Mouse (Mus musculus) CH12.LX (cell line): ENCODE data around the gene Sipa1. TPM values are rescaled to one million over a fixed set of nuclear protein-coding genes. Genes with fewer than 3 reads are reported as not detected.

ENCODE experiments used
- DNase-seq: peaks from one replicate; pipeline ENCODE4 v3.0.0-alpha.2; 2013; ENCODE audit errors: extremely low read depth
- H3K27ac ChIP-seq: 2 replicates; pipeline ENCODE4 v1.5.1; 2012; ENCODE audit warnings: low read depth, mild to moderate bottlenecking, control low read depth, moderate library complexity; ENCODE audit not compliant: insufficient read depth
- H3K27me3 ChIP-seq: replicated peaks from 2 replicates; pipeline ENCODE3; 2012; ENCODE audit warnings: inconsistent platforms
- H3K36me3 ChIP-seq, 2 experiments: replicated peaks in 1 of 2; 2 replicates each; pipeline versions ENCODE3 to v1.6.1; 2012; ENCODE audit warnings: inconsistent platforms in 1 of 2, low read length in 1 of 2, mild to moderate bottlenecking in 1 of 2, mixed read lengths in 1 of 2, moderate library complexity in 1 of 2; ENCODE audit not compliant: control insufficient read depth in 1 of 2, insufficient read depth in 1 of 2
- H3K4me1 ChIP-seq, 2 experiments: 2 replicates each; pipeline ENCODE4 v1.6.1; 2012; ENCODE audit warnings: inconsistent platforms in 1 of 2, moderate library complexity in 1 of 2; ENCODE audit not compliant: insufficient read depth in 2 of 2, control insufficient read depth in 1 of 2
- H3K4me2 ChIP-seq: 2 replicates; pipeline ENCODE4 v1.6.1; 2012; ENCODE audit warnings: low read depth, mild to moderate bottlenecking, control low read depth; ENCODE audit not compliant: poor library complexity, insufficient read depth, severe bottlenecking
- H3K4me3 ChIP-seq, 3 experiments: fragments of 150-350 bp in 1 of 3; sonication (generic) in 1 of 3; replicated peaks in 1 of 3; 2 replicates each; pipeline versions ENCODE3 to v1.5.1; 2011 to 2012; ENCODE audit warnings: low read depth in 2 of 3, low read length in 2 of 3, mild to moderate bottlenecking in 2 of 3, moderate library complexity in 2 of 3, control low read depth in 1 of 3, improper control_type of control experiment in 1 of 3, inconsistent platforms in 1 of 3, mixed read lengths in 1 of 3; ENCODE audit not compliant: poor library complexity in 1 of 3
- H3K79me2 ChIP-seq: replicated peaks from 2 replicates; pipeline ENCODE4 v1.6.1; 2012; ENCODE audit warnings: mild to moderate bottlenecking, moderate library complexity; ENCODE audit not compliant: control insufficient read depth, poor library complexity, insufficient read depth, severe bottlenecking; ENCODE audit errors: extremely low read depth
- H3K9ac ChIP-seq: 2 replicates; pipeline ENCODE4 v1.6.1; 2012; ENCODE audit warnings: low read depth, mild to moderate bottlenecking, control low read depth, moderate library complexity; ENCODE audit not compliant: insufficient read depth
- H3K9me3 ChIP-seq: replicated peaks from 2 replicates; pipeline ENCODE3; 2012; ENCODE audit warnings: low read length, inconsistent platforms, mixed read lengths
- BHLHE40 ChIP-seq: IDR thresholded peaks from 2 replicates; pipeline ENCODE4 v1.6.1; 2011; ENCODE audit warnings: mild to moderate bottlenecking, low read depth, low read length, improper control_type of control experiment
- CHD2 ChIP-seq: IDR thresholded peaks from 2 replicates; pipeline ENCODE4 v1.6.1; 2011; ENCODE audit warnings: low read length, improper control_type of control experiment
- EP300 ChIP-seq: IDR thresholded peaks from 2 replicates; pipeline ENCODE4 v1.6.1; 2011; ENCODE audit warnings: low read length, improper control_type of control experiment
- ETS1 ChIP-seq: conservative IDR thresholded peaks from 2 replicates; pipeline ENCODE4 v1.6.1; 2012; ENCODE audit warnings: low read depth, mild to moderate bottlenecking, inconsistent platforms, low read length, improper control_type of control experiment, moderate library complexity
- GABPA ChIP-seq: IDR thresholded peaks from 2 replicates; pipeline ENCODE4 v1.6.1; 2012; ENCODE audit warnings: low read depth, low read length, improper control_type of control experiment, inconsistent platforms; ENCODE audit not compliant: insufficient replicate concordance
- HCFC1 ChIP-seq: IDR thresholded peaks from 2 replicates; pipeline ENCODE4 v1.6.1; 2012; ENCODE audit warnings: low read depth, mild to moderate bottlenecking, inconsistent platforms, low read length, improper control_type of control experiment
- JUN ChIP-seq: IDR thresholded peaks from 2 replicates; pipeline ENCODE4 v1.6.1; 2011; ENCODE audit warnings: low read depth, mild to moderate bottlenecking, low read length, improper control_type of control experiment, moderate library complexity; ENCODE audit not compliant: insufficient read depth
- KAT2A ChIP-seq: IDR thresholded peaks from 2 replicates; pipeline ENCODE4 v1.6.1; 2012; ENCODE audit warnings: low read length, improper control_type of control experiment, inconsistent platforms; ENCODE audit not compliant: insufficient replicate concordance
- MAFK ChIP-seq: IDR thresholded peaks from 2 replicates; pipeline ENCODE4 v1.6.1; 2011; ENCODE audit warnings: low read length, improper control_type of control experiment; ENCODE audit not compliant: insufficient replicate concordance
- MEF2A ChIP-seq: IDR thresholded peaks from 2 replicates; pipeline ENCODE4 v1.6.1; 2014; ENCODE audit warnings: low read depth, mild to moderate bottlenecking, inconsistent platforms, low read length, improper control_type of control experiment, borderline replicate concordance
- MXI1 ChIP-seq: IDR thresholded peaks from 2 replicates; pipeline ENCODE4 v1.6.1; 2011; ENCODE audit warnings: mild to moderate bottlenecking, low read depth, low read length, improper control_type of control experiment
- NRF1 ChIP-seq: IDR thresholded peaks from 2 replicates; pipeline ENCODE4 v1.6.1; 2014; ENCODE audit warnings: low read depth, mild to moderate bottlenecking, inconsistent platforms, low read length, improper control_type of control experiment, moderate library complexity
- RCOR1 ChIP-seq: conservative IDR thresholded peaks from 2 replicates; pipeline ENCODE4 v1.6.1; 2012; ENCODE audit warnings: low read depth, mild to moderate bottlenecking, inconsistent platforms, low read length, improper control_type of control experiment
- SIN3A ChIP-seq: IDR thresholded peaks from 2 replicates; pipeline ENCODE4 v1.6.1; 2012; ENCODE audit warnings: low read length, improper control_type of control experiment, inconsistent platforms
- SMC3 ChIP-seq: IDR thresholded peaks from 2 replicates; pipeline ENCODE4 v1.6.1; 2011; ENCODE audit warnings: low read depth, low read length, improper control_type of control experiment
- UBTF ChIP-seq: IDR thresholded peaks from 2 replicates; pipeline ENCODE4 v1.6.1; 2012; ENCODE audit warnings: low read depth, mild to moderate bottlenecking, inconsistent platforms, low read length, improper control_type of control experiment, moderate library complexity
- USF2 ChIP-seq: conservative IDR thresholded peaks from 2 replicates; pipeline ENCODE4 v1.6.1; 2011; ENCODE audit warnings: low read depth, low read length, improper control_type of control experiment
- ZKSCAN1 ChIP-seq: IDR thresholded peaks from 2 replicates; pipeline ENCODE4 v1.6.1; 2012; ENCODE audit warnings: low read depth, inconsistent platforms, low read length, improper control_type of control experiment, borderline replicate concordance
- ZMIZ1 ChIP-seq: IDR thresholded peaks from 2 replicates; pipeline ENCODE4 v1.6.1; 2012; ENCODE audit warnings: low read depth, mild to moderate bottlenecking, inconsistent platforms, low read length, improper control_type of control experiment
- ZNF384 ChIP-seq: IDR thresholded peaks from 2 replicates; pipeline ENCODE4 v1.6.1; 2012; ENCODE audit warnings: low read depth, low read length, improper control_type of control experiment, inconsistent platforms
- dilution Hi-C: fragments of 300-500 bp; cut with MboI; formaldehyde crosslinking; loops from 2 replicates; pipeline ENCODE4 v1.14.3; 2020; ENCODE audit warnings: low sequenced_read_pairs; ENCODE audit not compliant: extremely low pct_unique_long_range_greater_than_20kb, extremely low pct_ligation_motif_present
- in situ Hi-C: fragments of 300-500 bp; cut with MboI; formaldehyde crosslinking; loops from 3 replicates; pipeline ENCODE4 v1.14.3; 2019; ENCODE audit warnings: low sequenced_read_pairs, low pct_ligation_motif_present, low pct_unique_long_range_greater_than_20kb, mixed read lengths
- polyA plus RNA-seq: library from polyadenylated mRNA; unstranded; fragments of >175 nt; gene quantifications from 2 replicates; pipeline ENCODE4 v1.2.1, GENCODE M21; 2012; ENCODE audit warnings: low read depth; ENCODE audit not compliant: insufficient read length
- total RNA-seq, 2 experiments: library from RNA; depleted of rRNA; stranded (reverse); fragments of 300-350 nt in 1 of 2; fragments of >200 nt in 1 of 2; gene quantifications; 2 replicates each; pipeline ENCODE4 v1.2.3; 2012 to 2014

The Sipa1 gene
- total and polyA plus RNA-seq, 3 experiments: 17.6 to 54.6 (median 51.1) TPM

- no peaks in the 10 kb centered on the region for H3K27me3 ChIP-seq
- H3K4me1 ChIP-seq: peaks cover 7 to 10% of the 10 kb centered on the region in 2 experiments
- no peak overlapping the region for H3K4me2 ChIP-seq
- H3K36me3 ChIP-seq: peaks cover 65 to 72% of the 10 kb centered on the region in 2 experiments
- TF ChIP-seq RCOR1 (no peak), MAFK (no peak)
- TF ChIP-seq, all 38 proteins: peak for 0
- H3K27ac ChIP-seq: no peak overlapping the region
- no peak for DNase-seq
- no peak overlapping the region for H3K4me3 ChIP-seq
- no peaks in the 10 kb centered on the region for H3K9me3 ChIP-seq
- in situ Hi-C loops: no loop called here
- dilution Hi-C loops: no loop called here
- peaks cover 13% of the 10 kb centered on the region for H3K79me2 ChIP-seq
- no peak overlapping the region for H3K9ac ChIP-seq
Observed at GRCm38 (mm10) chr19:5684985-5685384, 21.5 kb upstream of the Sipa1 start.

- no peak for TF ChIP-seq UBTF
- TF ChIP-seq KAT2A: no peak
- no peak for TF ChIP-seq BHLHE40
- TF ChIP-seq MXI1: no peak
- TF ChIP-seq RCOR1: no peak
- TF ChIP-seq CHD2: no peak
- in situ Hi-C loops (no loop called here), dilution Hi-C loops (no loop called here)
- H3K4me2 ChIP-seq: no peak overlapping the region
- H3K9me3 ChIP-seq: no peaks in the 10 kb centered on the region
- H3K4me1 ChIP-seq: peaks cover 7 to 10% of the 10 kb centered on the region in 2 experiments
- no peak overlapping the region for H3K9ac ChIP-seq
- H3K79me2 ChIP-seq: peaks cover 12% of the 10 kb centered on the region
- H3K27ac ChIP-seq: no peak overlapping the region
- H3K36me3 ChIP-seq: peaks cover 73 to 79% of the 10 kb centered on the region in 2 experiments
- no peaks in the 10 kb centered on the region for H3K27me3 ChIP-seq
- no peak overlapping the region for H3K4me3 ChIP-seq
- no peak for DNase-seq
Observed at GRCm38 (mm10) chr19:5684236-5684635, 20.7 kb upstream of the Sipa1 start.

GRCm38 (mm10) chr19:5680432-5680831, 16.9 kb upstream of the Sipa1 start:
- Histone ChIP-seq H3K4me3 (no peak overlapping the region), H3K36me3 (peaks cover 92% of the 10 kb centered on the region in 2 experiments), H3K27ac (no peak overlapping the region), H3K4me2 (no peak overlapping the region), H3K9ac (no peak overlapping the region)
- TF ChIP-seq ETS1 (no peak), ZNF384 (no peak), MEF2A (no peak), JUN (no peak), USF2 (no peak), ZMIZ1 (no peak), EP300 (no peak), BHLHE40 (no peak), ZKSCAN1 (no peak), HCFC1 (no peak), NRF1 (no peak), SIN3A (no peak), GABPA (no peak), SMC3 (no peak), UBTF (no peak)
- TF ChIP-seq, all 38 proteins: peak for 0
- Histone ChIP-seq H3K4me1 (no peaks in the 10 kb centered on the region), H3K27me3 (no peaks in the 10 kb centered on the region), H3K9me3 (no peaks in the 10 kb centered on the region), H3K79me2 (no peaks in the 10 kb centered on the region)
- no peak for DNase-seq
- in situ Hi-C loops: no loop called here
- dilution Hi-C loops: no loop called here
